Mouse (Mus musculus): Measurements from ENCODE around the gene S100a9. TPM values are rescaled to one million over a fixed set of nuclear protein-coding genes. Genes with fewer than 3 reads are reported as not detected.

S100a9 gene
- polyA plus RNA-seq, 1 experiment: not detected

DNA sequence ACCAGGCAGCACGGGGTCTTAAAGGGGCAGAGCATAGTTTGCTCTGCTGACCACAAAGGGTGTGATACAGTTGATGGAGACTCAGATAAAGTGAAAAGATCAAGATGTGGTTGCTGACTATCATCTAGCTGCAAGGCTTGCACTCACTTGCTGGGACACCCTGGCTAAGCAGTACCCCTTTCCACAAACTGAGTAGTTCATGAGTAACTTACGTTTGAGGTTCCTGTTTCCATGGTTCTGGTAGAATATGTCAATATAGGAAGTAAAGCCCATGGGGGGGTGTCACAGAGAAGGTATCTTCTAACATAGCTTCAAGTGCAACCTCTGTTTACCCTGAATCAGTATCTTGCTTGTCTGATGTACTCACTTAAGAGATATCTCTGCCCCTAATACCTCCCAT lies 2.0 kb downstream of the S100a9 start:
- Histone ChIP-seq H3K27me3 (ENCODE audit: control insufficient read depth, insufficient read depth, low read length, poor library complexity, severe bottlenecking) (no peaks in the 10 kb centered on the region; the same call in 1 of the 2 replicates), H3K4me3 (ENCODE audit: low read depth, low read length) (no peak overlapping the region), H3K9ac (ENCODE audit: low read depth, poor library complexity, severe bottlenecking) (no peak overlapping the region), H3K27ac (ENCODE audit: insufficient read depth, low read length) (no peak overlapping the region), H3K36me3 (ENCODE audit: control insufficient read depth, insufficient read depth, low read length, poor library complexity, severe bottlenecking) (no peaks in the 10 kb centered on the region), H3K4me1 (ENCODE audit: control insufficient read depth, insufficient read depth, low read length) (no peaks in the 10 kb centered on the region), H3K9me3 (replicated peaks; ENCODE audit: control insufficient read depth, insufficient read depth, low read length, poor library complexity, severe bottlenecking) (no peaks in the 10 kb centered on the region)
- TF ChIP-seq CTCF (IDR thresholded peaks at IDR 0.05; ENCODE audit: low read depth, low read length) (no peak), EP300 (IDR thresholded peaks at IDR 0.05; ENCODE audit: insufficient read depth, low read depth, low read length) (no peak)

- no peaks in the 10 kb centered on the region for H3K9me3 ChIP-seq (replicated peaks; ENCODE audit: control insufficient read depth, insufficient read depth, low read length, poor library complexity, severe bottlenecking)
- H3K27ac ChIP-seq (ENCODE audit: insufficient read depth, low read length): no peak overlapping the region
- H3K4me1 ChIP-seq (ENCODE audit: control insufficient read depth, insufficient read depth, low read length): no peaks in the 10 kb centered on the region
- no peaks in the 10 kb centered on the region for H3K36me3 ChIP-seq (ENCODE audit: control insufficient read depth, insufficient read depth, low read length, poor library complexity, severe bottlenecking)
- no peaks in the 10 kb centered on the region; the same call in 1 of the 2 replicates for H3K27me3 ChIP-seq (ENCODE audit: control insufficient read depth, insufficient read depth, low read length, poor library complexity, severe bottlenecking)
- no peak overlapping the region for H3K4me3 ChIP-seq (ENCODE audit: low read depth, low read length)
- TF ChIP-seq CTCF (IDR thresholded peaks at IDR 0.05; ENCODE audit: low read depth, low read length) (no peak), EP300 (IDR thresholded peaks at IDR 0.05; ENCODE audit: insufficient read depth, low read depth, low read length) (no peak), POLR2A (IDR thresholded peaks at IDR 0.05; ENCODE audit: insufficient read depth, low read length) (no peak)
- H3K9ac ChIP-seq (ENCODE audit: low read depth, poor library complexity, severe bottlenecking): no peak overlapping the region
Observed at GRCm38 (mm10) chr3:90686835-90687234, 8.7 kb downstream of the S100a9 start.

DNA sequence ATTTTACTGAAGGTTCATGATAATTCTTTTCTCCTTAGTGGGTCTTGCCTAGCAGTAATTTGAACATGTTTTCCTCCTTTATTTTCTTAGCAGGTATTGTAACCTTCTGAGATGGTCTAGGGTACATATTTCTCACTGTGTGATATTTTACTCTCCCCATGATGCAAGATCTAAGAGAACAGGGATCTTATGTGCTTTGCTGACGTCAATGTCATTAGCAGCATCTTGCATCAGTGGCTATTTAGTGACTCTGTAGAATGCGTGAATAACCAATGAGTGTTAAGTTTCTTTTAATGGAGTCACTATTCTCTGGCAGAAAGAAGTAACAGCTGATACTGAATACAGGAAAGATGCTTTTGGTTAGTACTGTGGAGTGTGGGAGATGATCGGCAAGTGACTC lies 11.6 kb downstream of the S100a9 start:
- Histone ChIP-seq H3K27ac (ENCODE audit: insufficient read depth, low read length) (no peak overlapping the region), H3K36me3 (ENCODE audit: control insufficient read depth, insufficient read depth, low read length, poor library complexity, severe bottlenecking) (no peaks in the 10 kb centered on the region), H3K27me3 (ENCODE audit: control insufficient read depth, insufficient read depth, low read length, poor library complexity, severe bottlenecking) (no peaks in the 10 kb centered on the region; the same call in 1 of the 2 replicates), H3K4me3 (ENCODE audit: low read depth, low read length) (no peak overlapping the region), H3K9me3 (replicated peaks; ENCODE audit: control insufficient read depth, insufficient read depth, low read length, poor library complexity, severe bottlenecking) (no peaks in the 10 kb centered on the region), H3K9ac (ENCODE audit: low read depth, poor library complexity, severe bottlenecking) (no peak overlapping the region), H3K4me1 (ENCODE audit: control insufficient read depth, insufficient read depth, low read length) (no peaks in the 10 kb centered on the region)
- TF ChIP-seq EP300 (IDR thresholded peaks at IDR 0.05; ENCODE audit: insufficient read depth, low read depth, low read length) (no peak), POLR2A (IDR thresholded peaks at IDR 0.05; ENCODE audit: insufficient read depth, low read length) (no peak), CTCF (IDR thresholded peaks at IDR 0.05; ENCODE audit: low read depth, low read length) (no peak)

DNA sequence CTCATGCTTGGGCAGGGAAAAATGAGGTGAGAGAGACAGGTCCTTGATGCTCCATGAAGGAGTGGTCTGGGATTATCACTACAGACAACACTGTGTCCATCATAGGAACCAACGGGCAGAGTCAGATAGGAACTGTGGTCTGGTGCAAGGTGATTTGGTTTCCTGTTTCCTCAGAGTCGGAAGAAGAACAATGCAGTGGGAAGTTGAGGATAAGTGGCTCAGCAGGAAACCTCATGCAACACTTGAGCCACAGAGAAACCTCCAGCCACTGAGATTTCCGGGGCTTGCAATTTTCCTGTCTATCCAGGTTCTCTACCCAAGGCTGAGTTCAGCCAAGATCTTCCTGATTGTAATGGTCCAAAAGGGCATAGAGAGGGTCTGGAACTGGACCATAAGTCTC lies 16.9 kb downstream of the S100a9 start:
- no peak overlapping the region for H3K4me3 ChIP-seq (ENCODE audit: low read depth, low read length)
- no peaks in the 10 kb centered on the region for H3K27me3 ChIP-seq (ENCODE audit: control insufficient read depth, insufficient read depth, low read length, poor library complexity, severe bottlenecking)
- no peaks in the 10 kb centered on the region for H3K4me1 ChIP-seq (ENCODE audit: control insufficient read depth, insufficient read depth, low read length)
- TF ChIP-seq CTCF (IDR thresholded peaks at IDR 0.05; ENCODE audit: low read depth, low read length) (no peak), POLR2A (IDR thresholded peaks at IDR 0.05; ENCODE audit: insufficient read depth, low read length) (no peak)
- no peaks in the 10 kb centered on the region for H3K9me3 ChIP-seq (replicated peaks; ENCODE audit: control insufficient read depth, insufficient read depth, low read length, poor library complexity, severe bottlenecking)
- no peaks in the 10 kb centered on the region for H3K36me3 ChIP-seq (ENCODE audit: control insufficient read depth, insufficient read depth, low read length, poor library complexity, severe bottlenecking)
- H3K9ac ChIP-seq (ENCODE audit: low read depth, poor library complexity, severe bottlenecking): no peak overlapping the region
- H3K27ac ChIP-seq (ENCODE audit: insufficient read depth, low read length): no peak overlapping the region

DNA sequence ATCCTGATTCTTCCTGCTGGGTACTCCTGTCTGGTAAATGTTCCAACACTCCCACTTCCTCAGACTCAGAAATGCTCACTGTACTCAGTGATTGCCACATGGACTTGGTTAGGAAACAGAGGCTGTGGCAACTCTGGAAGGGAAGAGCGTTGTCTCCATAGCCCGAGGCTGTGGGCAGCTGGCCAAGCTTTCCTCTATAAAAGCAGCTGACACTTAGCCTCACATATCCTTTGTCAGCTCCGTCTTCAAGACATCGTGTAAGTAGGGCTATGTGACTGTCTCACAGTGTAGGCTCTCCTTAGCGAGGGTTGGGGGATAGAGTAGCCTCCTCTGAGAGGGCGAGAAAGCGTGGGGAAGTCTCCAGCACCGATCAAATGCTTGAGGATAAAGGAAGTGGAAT lies 26.7 kb downstream of the S100a9 start, which contains the start of gene S100a8:
TSS of gene S100a8 (plus strand) at position 133 of the 400 bp plus-strand sequence.
- no peaks in the 10 kb centered on the region for H3K27me3 ChIP-seq (ENCODE audit: control insufficient read depth, insufficient read depth, low read length, poor library complexity, severe bottlenecking)

GRCm38 (mm10) chr3:90664219-90664618 lies 31.3 kb downstream of the S100a9 start:
- H3K4me3 ChIP-seq (ENCODE audit: low read depth, low read length): no peak overlapping the region
- no peaks in the 10 kb centered on the region for H3K9me3 ChIP-seq (replicated peaks; ENCODE audit: control insufficient read depth, insufficient read depth, low read length, poor library complexity, severe bottlenecking)
- no peak overlapping the region for H3K27ac ChIP-seq (ENCODE audit: insufficient read depth, low read length)
- no peaks in the 10 kb centered on the region for H3K36me3 ChIP-seq (ENCODE audit: control insufficient read depth, insufficient read depth, low read length, poor library complexity, severe bottlenecking)
- TF ChIP-seq CTCF (IDR thresholded peaks at IDR 0.05; ENCODE audit: low read depth, low read length): peak; percentile 40
- TF ChIP-seq EP300 (IDR thresholded peaks at IDR 0.05; ENCODE audit: insufficient read depth, low read depth, low read length): no peak
- no peaks in the 10 kb centered on the region for H3K4me1 ChIP-seq (ENCODE audit: control insufficient read depth, insufficient read depth, low read length)
- H3K27me3 ChIP-seq (ENCODE audit: control insufficient read depth, insufficient read depth, low read length, poor library complexity, severe bottlenecking): no peaks in the 10 kb centered on the region
- no peak overlapping the region for H3K9ac ChIP-seq (ENCODE audit: low read depth, poor library complexity, severe bottlenecking)

More for the DNA sequence above, 26.7 kb downstream of the S100a9 start, which contains the start of gene S100a8:
- H3K9ac ChIP-seq (ENCODE audit: low read depth, poor library complexity, severe bottlenecking): no peak within 1 kb of the TSS
- TF ChIP-seq POLR2A (IDR thresholded peaks at IDR 0.05; ENCODE audit: insufficient read depth, low read length) (no peak), CTCF (IDR thresholded peaks at IDR 0.05; ENCODE audit: low read depth, low read length) (no peak), EP300 (IDR thresholded peaks at IDR 0.05; ENCODE audit: insufficient read depth, low read depth, low read length) (no peak)
- no peaks in the 10 kb centered on the region for H3K4me1 ChIP-seq (ENCODE audit: control insufficient read depth, insufficient read depth, low read length)
- no peaks in the 10 kb centered on the region for H3K36me3 ChIP-seq (ENCODE audit: control insufficient read depth, insufficient read depth, low read length, poor library complexity, severe bottlenecking)
- H3K4me3 ChIP-seq (ENCODE audit: low read depth, low read length): no peak within 1 kb of the TSS
- no peak within 1 kb of the TSS for H3K27ac ChIP-seq (ENCODE audit: insufficient read depth, low read length)
- no peaks in the 10 kb centered on the region for H3K9me3 ChIP-seq (replicated peaks; ENCODE audit: control insufficient read depth, insufficient read depth, low read length, poor library complexity, severe bottlenecking)

Measured in ES-Bruce4 (cell line).